Mouse (Mus musculus): ENCODE results near the gene Tbcd. TPM values are rescaled to one million over a fixed set of nuclear protein-coding genes. Genes with fewer than 3 reads are reported as not detected.
"Not testable (repeated sequence)": the region's sequence is repeated elsewhere in the genome, so short reads cannot be mapped to it uniquely, and the experiment has no call there.

Tbcd gene
- polyA plus RNA-seq, 1 experiment = 84.6 TPM

DNA sequence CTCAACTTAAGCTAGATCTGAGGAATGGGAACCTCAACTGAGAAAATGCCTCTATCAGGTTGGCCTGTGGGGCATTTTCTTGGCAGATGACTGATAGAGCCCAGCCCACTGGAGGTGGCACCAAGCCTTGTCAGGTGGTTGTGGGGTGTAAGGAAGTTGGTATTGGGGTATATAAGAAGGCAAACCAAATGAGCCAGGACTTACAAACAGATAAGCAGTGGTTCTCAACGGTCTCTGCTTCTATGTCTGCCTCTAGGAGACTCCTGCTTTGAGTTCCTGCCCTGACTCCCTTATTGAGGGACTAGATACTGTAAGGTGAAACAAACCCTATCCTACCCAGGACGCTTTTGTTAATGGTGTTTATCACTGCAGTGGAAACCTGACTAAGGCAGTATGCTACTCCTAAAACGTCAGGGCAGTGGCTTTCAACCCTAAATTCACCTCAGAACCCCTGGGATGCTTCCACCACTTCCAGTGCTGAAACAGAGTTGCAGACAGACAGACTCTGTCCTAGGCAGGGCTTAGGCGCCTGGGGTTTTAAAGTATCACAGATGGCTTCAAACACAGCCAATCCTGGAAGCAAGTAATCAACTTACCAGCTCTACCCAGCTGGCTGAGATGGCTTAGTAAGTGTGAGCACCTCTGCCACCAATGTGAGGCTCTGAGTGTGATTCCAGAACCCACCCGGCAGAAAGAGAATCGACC, 204.2 kb downstream of the Tbcd start:
- TF ChIP-seq POLR2A (IDR thresholded peaks at IDR 0.05; ENCODE audit: borderline replicate concordance, extremely low read depth, insufficient read depth, insufficient read length, poor library complexity, severe bottlenecking) (no peak), CTCF (IDR thresholded peaks at IDR 0.05; ENCODE audit: borderline replicate concordance, extremely low read depth, insufficient read depth, insufficient read length) (no peak)
- DNase-seq (ENCODE audit: low read depth) = no peak

DNA sequence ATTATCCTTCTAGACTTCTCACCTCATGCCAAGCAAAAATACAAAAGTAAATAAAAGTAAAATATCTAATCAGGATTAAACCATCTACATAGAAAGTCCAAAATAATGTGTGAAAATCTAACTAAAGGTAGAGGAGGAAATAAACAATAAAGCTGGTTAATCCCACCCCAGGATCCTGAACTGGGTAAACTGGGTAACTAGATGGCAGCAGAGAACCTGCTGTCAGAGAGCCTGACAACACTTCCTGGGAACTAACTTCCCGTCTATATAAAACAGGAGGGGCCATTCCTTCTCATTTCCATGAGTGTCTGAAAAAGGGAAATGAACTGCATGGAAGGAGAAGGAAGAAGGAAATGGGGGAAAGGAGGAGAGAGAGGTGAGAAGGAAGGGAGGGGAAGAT, 206.4 kb downstream of the Tbcd start:
- no peak for TF ChIP-seq POLR2A (IDR thresholded peaks at IDR 0.05; ENCODE audit: borderline replicate concordance, extremely low read depth, insufficient read depth, insufficient read length, poor library complexity, severe bottlenecking)
- TF ChIP-seq CTCF (IDR thresholded peaks at IDR 0.05; ENCODE audit: borderline replicate concordance, extremely low read depth, insufficient read depth, insufficient read length) = no peak
- no peak for DNase-seq (ENCODE audit: low read depth)

DNA sequence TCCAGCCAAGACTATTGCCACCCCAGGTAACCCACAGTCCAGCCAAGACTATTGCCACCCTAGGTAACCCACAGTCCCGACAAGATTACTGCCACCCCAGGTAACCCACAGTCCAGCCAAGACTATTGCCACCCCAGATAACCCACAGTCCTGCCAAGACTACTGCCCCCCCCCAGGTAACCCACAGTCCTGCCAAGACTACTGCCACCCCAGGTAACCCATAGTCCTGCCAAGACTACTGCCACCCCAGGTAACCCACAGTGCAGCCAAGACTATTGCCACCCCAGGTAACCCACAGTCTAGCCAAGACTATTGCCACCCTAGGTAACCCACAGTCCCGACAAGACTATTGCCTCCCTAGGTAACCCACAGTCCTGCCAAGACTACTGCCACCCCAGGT, 208.9 kb downstream of the Tbcd start:
- not testable (repeated sequence) for DNase-seq (ENCODE audit: low read depth)

DNA sequence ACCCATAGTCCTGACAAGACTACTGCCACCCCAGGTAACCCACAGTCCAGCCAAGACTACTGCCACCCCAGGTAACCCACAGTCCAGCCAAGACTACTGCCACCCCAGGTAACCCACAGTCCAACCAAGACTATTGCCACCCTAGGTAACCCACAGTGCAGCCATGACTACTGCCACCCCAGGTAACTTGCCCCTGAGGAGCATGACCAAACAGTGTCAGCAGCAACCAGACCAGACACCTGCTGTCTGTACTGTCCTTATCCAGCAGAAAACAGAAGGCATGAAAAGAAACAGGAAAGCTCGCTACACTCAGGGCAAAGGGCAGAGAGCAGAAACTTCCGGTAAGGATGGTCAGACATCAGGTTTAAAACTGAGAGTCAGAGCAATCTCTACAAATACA, 209.4 kb downstream of the Tbcd start:
- TF ChIP-seq POLR2A (IDR thresholded peaks at IDR 0.05; ENCODE audit: borderline replicate concordance, extremely low read depth, insufficient read depth, insufficient read length, poor library complexity, severe bottlenecking) (no peak), CTCF (IDR thresholded peaks at IDR 0.05; ENCODE audit: borderline replicate concordance, extremely low read depth, insufficient read depth, insufficient read length) (no peak)
- no peak for DNase-seq (ENCODE audit: low read depth)

Other genes with a start within 250 kb of the Tbcd start
- gene Hexdc, start 247.5 kb upstream of the Tbcd start, polyA plus RNA-seq (2012; rRNA removed) = 70.6 and 92.9 TPM in 2 replicates
- gene Ogfod3, start 247.2 kb upstream of the Tbcd start, polyA plus RNA-seq (2012; rRNA removed) = 8.4 and 11.9 TPM in 2 replicates
- gene Cybc1, start 222.6 kb upstream of the Tbcd start, polyA plus RNA-seq (2012; rRNA removed) = 44.1 and 56.4 TPM in 2 replicates
- gene Narf, start 214.7 kb upstream of the Tbcd start, polyA plus RNA-seq (2012; rRNA removed) = 75.1 and 88.5 TPM in 2 replicates
- 67.6 and 85.4 TPM in 2 replicates for gene Foxk2, start 192.0 kb upstream of the Tbcd start, polyA plus RNA-seq (2012; rRNA removed)
- gene Wdr45b, start 97.5 kb upstream of the Tbcd start, polyA plus RNA-seq (2012; rRNA removed) = 78.0 and 95.7 TPM in 2 replicates
- gene Rab40b, start 63.7 kb upstream of the Tbcd start, polyA plus RNA-seq (2012; rRNA removed) = 5.5 and 5.7 TPM in 2 replicates
- gene Fn3krp, start 30.5 kb upstream of the Tbcd start, polyA plus RNA-seq (2012; rRNA removed) = 12.1 and 15.4 TPM in 2 replicates
- gene Fn3k, start 17.0 kb upstream of the Tbcd start, polyA plus RNA-seq (2012; rRNA removed) = 4.1 TPM in 2 replicates
- 0.45 and 0.62 TPM in 2 replicates for gene Zfp750, start 67.4 kb downstream of the Tbcd start, polyA plus RNA-seq (2012; rRNA removed)
- 8.5 and 9.2 TPM in 2 replicates for gene B3gntl1, start 221.2 kb downstream of the Tbcd start, polyA plus RNA-seq (2012; rRNA removed)
- gene Metrnl, start 249.6 kb downstream of the Tbcd start, polyA plus RNA-seq (2012; rRNA removed) = 7.5 and 11.9 TPM in 2 replicates

Measured in brain, embryonic 14.5 days (tissue).